Comparison of ENCODE assay signal across 7 mouse cellular contexts in the genomic region with DNA sequence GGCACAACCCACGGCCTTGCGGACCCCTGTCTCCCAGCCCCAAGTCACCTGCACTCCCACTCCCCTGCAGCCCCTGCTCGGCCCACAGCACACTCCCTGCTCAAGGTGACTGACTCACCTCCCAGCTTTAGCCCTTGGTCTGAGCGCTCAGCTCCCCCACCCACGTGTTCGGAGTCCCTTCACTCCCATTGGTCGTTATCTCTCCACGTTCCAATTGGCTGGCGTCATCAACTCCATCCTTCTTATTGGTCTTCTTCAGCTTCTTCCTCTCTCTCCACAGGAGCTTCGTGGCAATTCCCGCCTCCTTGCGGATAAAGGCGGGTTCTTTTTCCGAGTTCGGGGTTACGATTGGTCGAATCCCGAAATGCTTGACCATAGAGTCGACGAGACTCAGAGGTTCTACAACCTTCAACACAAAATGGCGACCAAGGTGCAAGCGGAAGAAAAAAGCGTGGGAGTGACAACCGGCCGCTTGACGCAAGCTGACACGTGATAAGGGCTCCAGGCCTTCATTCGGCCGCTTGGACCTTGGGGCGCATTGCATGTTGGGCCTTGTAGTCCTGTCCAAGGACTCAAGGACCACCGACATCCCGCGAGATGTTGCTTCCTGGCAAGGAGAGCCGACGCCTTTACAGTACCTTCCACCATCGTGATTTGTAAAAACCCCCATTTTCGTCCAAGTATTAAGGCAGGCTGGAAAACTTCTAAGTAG. TPM values are rescaled to one million over a fixed set of nuclear protein-coding genes. Genes with fewer than 3 reads are reported as not detected.
DNase-seq lines count a peak whose midpoint lies in the region; ATAC-seq lines count a peak whose summit lies in the region.

TSS of gene Atp5g1 (minus strand) at position 162 of the 712 bp plus-strand sequence.

- H3K4me2 ChIP-seq in intestine, embryonic 16.5 days (ENCODE audit: low read depth, low read length): peak within 1 kb of the TSS; percentile 59
- peak within 1 kb of the TSS; percentile 93 for H3K4me2 ChIP-seq in midbrain, embryonic 11.5 days

- ATAC-seq in intestine, embryonic 16.5 days: peak; percentile 97
- ATAC-seq in midbrain, embryonic 11.5 days (ENCODE audit: low FRiP score): peak; percentile 98

- H3K27me3 ChIP-seq in intestine, embryonic 16.5 days (replicated peaks; ENCODE audit: control insufficient read depth, insufficient read depth, low read length): no peaks in the 10 kb centered on the region
- no peaks in the 10 kb centered on the region for H3K27me3 ChIP-seq in midbrain, embryonic 11.5 days (ENCODE audit: control insufficient read depth, insufficient read depth, low read length)

- DNase-seq in adrenal gland, adult 8-10 months: peak; percentile 100
- DNase-seq in embryo, embryonic 9.5 days (ENCODE audit: extremely low spot score): peak; percentile 98
- peak; percentile 80 to 94 for DNase-seq in gastrocnemius, postnatal 4 days (ENCODE audit: low spot score in 2 of 2)
- peak; percentile 99 for DNase-seq in left cerebral cortex, postnatal 36 days (ENCODE audit: low spot score in 2 of 2)
- peak; percentile 100 for DNase-seq in midbrain, embryonic 11.5 days (ENCODE audit: low spot score, missing footprints)
- DNase-seq in skeletal muscle tissue, adult 2 months (ENCODE audit: low read depth, low spot score): peak; percentile 100

- H3K9me3 ChIP-seq in intestine, embryonic 16.5 days (ENCODE audit: control insufficient read depth, low read length): no peaks in the 10 kb centered on the region
- no peaks in the 10 kb centered on the region for H3K9me3 ChIP-seq in midbrain, embryonic 11.5 days (ENCODE audit: control insufficient read depth, low read length)

- H3K4me1 ChIP-seq in intestine, embryonic 16.5 days (ENCODE audit: control insufficient read depth, insufficient read depth, low read length): peaks cover 6% of the 10 kb centered on the region; the same call in 1 of the 2 replicates
- peaks cover 9% of the 10 kb centered on the region for H3K4me1 ChIP-seq in midbrain, embryonic 11.5 days (ENCODE audit: control insufficient read depth, insufficient read depth, low read length)

- peak within 1 kb of the TSS; percentile 83 for H3K4me3 ChIP-seq in intestine, embryonic 16.5 days (ENCODE audit: low read length)
- peak within 1 kb of the TSS; percentile 79 for H3K4me3 ChIP-seq in midbrain, embryonic 11.5 days (ENCODE audit: low read depth, low read length)

- peak within 1 kb of the TSS; percentile 89 for H3K9ac ChIP-seq in intestine, embryonic 16.5 days (ENCODE audit: low read depth, low read length)
- H3K9ac ChIP-seq in midbrain, embryonic 11.5 days (ENCODE audit: low read length): peak within 1 kb of the TSS; percentile 84

- intact Hi-C loops in left cerebral cortex, postnatal 36 days (cut with DNase I): loop anchor here (1.0 to 5.0 kb wide), 3 partner anchors 10 to 253 kb away; partner anchors contain the start of genes Phospho1, Snf8 and Ube2z

- peak within 1 kb of the TSS; percentile 88 for H3K27ac ChIP-seq in intestine, embryonic 16.5 days (ENCODE audit: low read length)
- H3K27ac ChIP-seq in midbrain, embryonic 11.5 days (ENCODE audit: low read depth, low read length): peak within 1 kb of the TSS; percentile 48; the same call in 1 of the 2 replicates

- H3K36me3 ChIP-seq in intestine, embryonic 16.5 days (ENCODE audit: control insufficient read depth, insufficient read depth, low read length): peaks cover 7% of the 10 kb centered on the region; the same call in 1 of the 2 replicates
- H3K36me3 ChIP-seq in midbrain, embryonic 11.5 days (ENCODE audit: control insufficient read depth, insufficient read depth, low read length): no peaks in the 10 kb centered on the region

- under 1% methylated on average over 37 of the region's 37 CpGs for WGBS in intestine, embryonic 16.5 days
- WGBS in midbrain, embryonic 11.5 days: under 1% methylated on average over 35 of the region's 37 CpGs

RNA-seq across cellular contexts. Expression of gene Atp5g1, which starts in this region (rescaled TPM):
- total RNA-seq in adrenal gland, adult 8-10 months (2022): 100 to 1,000 TPM; 227 to 500 (median 292) TPM
- total RNA-seq in gastrocnemius, postnatal 4 days (2021): 100 to 1,000 TPM; 830 to 870 TPM
- 1,152 and 1,154 TPM in 2 replicates for polyA plus RNA-seq in intestine, embryonic 16.5 days (2015; fragmentation: Nextera tagmentation; extraction: Ambion mirVana)
- total RNA-seq in left cerebral cortex, postnatal 36 days (2021): 100 to 1,000 TPM; 349 to 383 TPM
- polyA plus RNA-seq in midbrain, embryonic 11.5 days (2014; fragmentation: Nextera tagmentation; extraction: Ambion mirVana): 405 and 437 TPM in 2 replicates

Comparison
In these comparisons a context has a peak if more than half of its experiments do, and no peak if none do; other contexts are left out.
1. Peak in every context shown above with its lines: DNase-seq, ATAC-seq, H3K4me3 ChIP-seq and H3K27ac ChIP-seq.